Mouse (Mus musculus) ES-Bruce4 (cell line): ENCODE measurements around the gene Ino80b.

Experiments used
- CTCF ChIP-seq: IDR thresholded peaks from one replicate; pipeline ENCODE4 v1.8.1; 2011; ENCODE audit warnings: low read depth, low read length
- POLR2A ChIP-seq: IDR thresholded peaks from one replicate; pipeline ENCODE4 v1.8.1; 2011; ENCODE audit warnings: low read length; ENCODE audit not compliant: insufficient read depth

- TF ChIP-seq CTCF = no peak
- TF ChIP-seq POLR2A = no peak
These were observed 14.8 kb upstream of the Ino80b start for GRCm38 (mm10) chr6:83140044-83140443.
